Mouse (Mus musculus) CH12.LX (cell line): ENCODE results near the gene Pabpn1l. TPM values are rescaled to one million over a fixed set of nuclear protein-coding genes. Genes with fewer than 3 reads are reported as not detected.

Source experiments
- DNase-seq: peaks from one replicate; pipeline ENCODE4 v3.0.0-alpha.2; 2013; ENCODE audit errors: extremely low read depth
- H3K27ac ChIP-seq: 2 replicates; pipeline ENCODE4 v1.5.1; 2012; ENCODE audit warnings: low read depth, mild to moderate bottlenecking, control low read depth, moderate library complexity; ENCODE audit not compliant: insufficient read depth
- H3K27me3 ChIP-seq: replicated peaks from 2 replicates; pipeline ENCODE3; 2012; ENCODE audit warnings: inconsistent platforms
- H3K36me3 ChIP-seq, 2 experiments: replicated peaks in 1 of 2; 2 replicates each; pipeline versions ENCODE3 to v1.6.1; 2012; ENCODE audit warnings: inconsistent platforms in 1 of 2, low read length in 1 of 2, mild to moderate bottlenecking in 1 of 2, mixed read lengths in 1 of 2, moderate library complexity in 1 of 2; ENCODE audit not compliant: control insufficient read depth in 1 of 2, insufficient read depth in 1 of 2
- H3K4me1 ChIP-seq, 2 experiments: 2 replicates each; pipeline ENCODE4 v1.6.1; 2012; ENCODE audit warnings: inconsistent platforms in 1 of 2, moderate library complexity in 1 of 2; ENCODE audit not compliant: insufficient read depth in 2 of 2, control insufficient read depth in 1 of 2
- H3K4me2 ChIP-seq: 2 replicates; pipeline ENCODE4 v1.6.1; 2012; ENCODE audit warnings: low read depth, mild to moderate bottlenecking, control low read depth; ENCODE audit not compliant: poor library complexity, insufficient read depth, severe bottlenecking
- H3K4me3 ChIP-seq, 3 experiments: fragments of 150-350 bp in 1 of 3; sonication (generic) in 1 of 3; replicated peaks in 1 of 3; 2 replicates each; pipeline versions ENCODE3 to v1.5.1; 2011 to 2012; ENCODE audit warnings: low read depth in 2 of 3, low read length in 2 of 3, mild to moderate bottlenecking in 2 of 3, moderate library complexity in 2 of 3, control low read depth in 1 of 3, improper control_type of control experiment in 1 of 3, inconsistent platforms in 1 of 3, mixed read lengths in 1 of 3; ENCODE audit not compliant: poor library complexity in 1 of 3
- H3K79me2 ChIP-seq: replicated peaks from 2 replicates; pipeline ENCODE4 v1.6.1; 2012; ENCODE audit warnings: mild to moderate bottlenecking, moderate library complexity; ENCODE audit not compliant: control insufficient read depth, poor library complexity, insufficient read depth, severe bottlenecking; ENCODE audit errors: extremely low read depth
- H3K9ac ChIP-seq: 2 replicates; pipeline ENCODE4 v1.6.1; 2012; ENCODE audit warnings: low read depth, mild to moderate bottlenecking, control low read depth, moderate library complexity; ENCODE audit not compliant: insufficient read depth
- H3K9me3 ChIP-seq: replicated peaks from 2 replicates; pipeline ENCODE3; 2012; ENCODE audit warnings: low read length, inconsistent platforms, mixed read lengths
- BHLHE40 ChIP-seq: IDR thresholded peaks from 2 replicates; pipeline ENCODE4 v1.6.1; 2011; ENCODE audit warnings: mild to moderate bottlenecking, low read depth, low read length, improper control_type of control experiment
- ELF1 ChIP-seq: IDR thresholded peaks from 2 replicates; pipeline ENCODE4 v1.6.1; 2014; ENCODE audit warnings: low read depth, mild to moderate bottlenecking, inconsistent platforms, low read length, improper control_type of control experiment
- EP300 ChIP-seq: IDR thresholded peaks from 2 replicates; pipeline ENCODE4 v1.6.1; 2011; ENCODE audit warnings: low read length, improper control_type of control experiment
- ETS1 ChIP-seq: conservative IDR thresholded peaks from 2 replicates; pipeline ENCODE4 v1.6.1; 2012; ENCODE audit warnings: low read depth, mild to moderate bottlenecking, inconsistent platforms, low read length, improper control_type of control experiment, moderate library complexity
- GABPA ChIP-seq: IDR thresholded peaks from 2 replicates; pipeline ENCODE4 v1.6.1; 2012; ENCODE audit warnings: low read depth, low read length, improper control_type of control experiment, inconsistent platforms; ENCODE audit not compliant: insufficient replicate concordance
- IRF4 ChIP-seq: IDR thresholded peaks from 2 replicates; pipeline ENCODE4 v1.6.1; 2014; ENCODE audit warnings: low read depth, mild to moderate bottlenecking, inconsistent platforms, low read length, improper control_type of control experiment
- KAT2A ChIP-seq: IDR thresholded peaks from 2 replicates; pipeline ENCODE4 v1.6.1; 2012; ENCODE audit warnings: low read length, improper control_type of control experiment, inconsistent platforms; ENCODE audit not compliant: insufficient replicate concordance
- MAX ChIP-seq: IDR thresholded peaks from 2 replicates; pipeline ENCODE4 v1.6.1; 2011; ENCODE audit warnings: low read length, improper control_type of control experiment
- MEF2A ChIP-seq: IDR thresholded peaks from 2 replicates; pipeline ENCODE4 v1.6.1; 2014; ENCODE audit warnings: low read depth, mild to moderate bottlenecking, inconsistent platforms, low read length, improper control_type of control experiment, borderline replicate concordance
- MXI1 ChIP-seq: IDR thresholded peaks from 2 replicates; pipeline ENCODE4 v1.6.1; 2011; ENCODE audit warnings: mild to moderate bottlenecking, low read depth, low read length, improper control_type of control experiment
- MYC ChIP-seq: IDR thresholded peaks from 2 replicates; pipeline ENCODE4 v1.6.1; 2011; ENCODE audit warnings: low read depth, mild to moderate bottlenecking, improper control_type of control experiment, low read length
- NELFE ChIP-seq: IDR thresholded peaks from 2 replicates; pipeline ENCODE4 v1.6.1; 2011; ENCODE audit warnings: low read depth, low read length, improper control_type of control experiment
- NRF1 ChIP-seq: IDR thresholded peaks from 2 replicates; pipeline ENCODE4 v1.6.1; 2014; ENCODE audit warnings: low read depth, mild to moderate bottlenecking, inconsistent platforms, low read length, improper control_type of control experiment, moderate library complexity
- POLR2A ChIP-seq: IDR thresholded peaks from 2 replicates; pipeline ENCODE4 v1.6.1; 2011; ENCODE audit warnings: low read depth, mild to moderate bottlenecking, improper control_type of control experiment, low read length
- RCOR1 ChIP-seq: conservative IDR thresholded peaks from 2 replicates; pipeline ENCODE4 v1.6.1; 2012; ENCODE audit warnings: low read depth, mild to moderate bottlenecking, inconsistent platforms, low read length, improper control_type of control experiment
- SIN3A ChIP-seq: IDR thresholded peaks from 2 replicates; pipeline ENCODE4 v1.6.1; 2012; ENCODE audit warnings: low read length, improper control_type of control experiment, inconsistent platforms
- TBP ChIP-seq: conservative IDR thresholded peaks from 2 replicates; pipeline ENCODE4 v1.6.1; 2011; ENCODE audit warnings: low read depth, low read length, improper control_type of control experiment
- TCF12 ChIP-seq: IDR thresholded peaks from 2 replicates; pipeline ENCODE4 v1.6.1; 2014; ENCODE audit warnings: low read depth, mild to moderate bottlenecking, inconsistent platforms, low read length, improper control_type of control experiment
- UBTF ChIP-seq: IDR thresholded peaks from 2 replicates; pipeline ENCODE4 v1.6.1; 2012; ENCODE audit warnings: low read depth, mild to moderate bottlenecking, inconsistent platforms, low read length, improper control_type of control experiment, moderate library complexity
- USF2 ChIP-seq: conservative IDR thresholded peaks from 2 replicates; pipeline ENCODE4 v1.6.1; 2011; ENCODE audit warnings: low read depth, low read length, improper control_type of control experiment
- ZC3H11A ChIP-seq: IDR thresholded peaks from 2 replicates; pipeline ENCODE4 v1.6.1; 2012; ENCODE audit warnings: low read depth, mild to moderate bottlenecking, inconsistent platforms, low read length, improper control_type of control experiment
- ZKSCAN1 ChIP-seq: IDR thresholded peaks from 2 replicates; pipeline ENCODE4 v1.6.1; 2012; ENCODE audit warnings: low read depth, inconsistent platforms, low read length, improper control_type of control experiment, borderline replicate concordance
- ZMIZ1 ChIP-seq: IDR thresholded peaks from 2 replicates; pipeline ENCODE4 v1.6.1; 2012; ENCODE audit warnings: low read depth, mild to moderate bottlenecking, inconsistent platforms, low read length, improper control_type of control experiment
- ZNF384 ChIP-seq: IDR thresholded peaks from 2 replicates; pipeline ENCODE4 v1.6.1; 2012; ENCODE audit warnings: low read depth, low read length, improper control_type of control experiment, inconsistent platforms
- dilution Hi-C: fragments of 300-500 bp; cut with MboI; formaldehyde crosslinking; loops from 2 replicates; pipeline ENCODE4 v1.14.3; 2020; ENCODE audit warnings: low sequenced_read_pairs; ENCODE audit not compliant: extremely low pct_unique_long_range_greater_than_20kb, extremely low pct_ligation_motif_present
- in situ Hi-C: fragments of 300-500 bp; cut with MboI; formaldehyde crosslinking; loops from 3 replicates; pipeline ENCODE4 v1.14.3; 2019; ENCODE audit warnings: low sequenced_read_pairs, low pct_ligation_motif_present, low pct_unique_long_range_greater_than_20kb, mixed read lengths
- polyA plus RNA-seq: library from polyadenylated mRNA; unstranded; fragments of >175 nt; gene quantifications from 2 replicates; pipeline ENCODE4 v1.2.1, GENCODE M21; 2012; ENCODE audit warnings: low read depth; ENCODE audit not compliant: insufficient read length
- total RNA-seq, 2 experiments: library from RNA; depleted of rRNA; stranded (reverse); fragments of 300-350 nt in 1 of 2; fragments of >200 nt in 1 of 2; gene quantifications; 2 replicates each; pipeline ENCODE4 v1.2.3; 2012 to 2014

The Pabpn1l gene
- total and polyA plus RNA-seq, 3 experiments = not detected

- TF ChIP-seq NRF1 = no peak
- no peak for TF ChIP-seq POLR2A
- TF ChIP-seq GABPA = no peak
- no peak for TF ChIP-seq NELFE
- 0 out of 2 replicates have a peak, but pooled peaks have one; percentile 35 for TF ChIP-seq IRF4
- TF ChIP-seq ZMIZ1 = no peak
- no peak for TF ChIP-seq ELF1
- TF ChIP-seq ZNF384 = no peak
- TF ChIP-seq UBTF = no peak
- TF ChIP-seq MEF2A = no peak
- TF ChIP-seq USF2 = no peak
- 0 out of 2 replicates have a peak, but pooled peaks have one; percentile 25 for TF ChIP-seq MXI1
- TF ChIP-seq ZKSCAN1 = no peak
Observed at GRCm38 (mm10) chr8:122610209-122610608, 12.3 kb downstream of the Pabpn1l start (continued).

DNA sequence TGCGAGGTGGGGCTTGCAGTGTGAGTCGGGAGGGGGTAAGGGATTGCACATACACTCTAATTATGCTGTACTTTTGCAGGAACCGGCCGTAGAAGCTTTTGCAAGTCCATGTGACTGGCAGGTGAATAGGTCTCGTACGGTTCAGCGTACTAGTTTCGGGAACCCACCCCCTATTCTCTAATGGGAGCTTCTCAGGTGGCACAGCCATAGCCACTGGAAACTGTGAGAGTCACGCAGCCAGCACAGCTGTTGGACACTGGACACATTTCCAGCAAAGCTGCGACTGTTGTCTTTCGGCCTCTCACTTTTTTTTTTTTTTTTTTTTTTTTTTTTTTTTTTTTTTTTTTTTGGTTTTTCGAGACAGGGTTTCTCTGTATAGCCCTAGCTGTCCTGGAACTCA, 15.7 kb downstream of the Pabpn1l start:
- no peak overlapping the region for H3K4me3 ChIP-seq
- no peak overlapping the region for H3K4me2 ChIP-seq
- 0 out of 2 replicates have a peak overlapping the region, but pooled peaks have one; percentile 10 for H3K27ac ChIP-seq
- no peaks in the 10 kb centered on the region for H3K79me2 ChIP-seq
- dilution Hi-C loops = no loop called here
- H3K4me1 ChIP-seq = peaks cover 7 to 59% of the 10 kb centered on the region in 2 experiments
- no peak overlapping the region for H3K9ac ChIP-seq
- TF ChIP-seq EP300 = peak; percentile 62
- peak; percentile 61 for TF ChIP-seq SIN3A
- TF ChIP-seq MYC = peak; percentile 48; the same call in 1 of the 2 replicates
- TF ChIP-seq MEF2A = no peak
- peak; percentile 84 for TF ChIP-seq ETS1
- peak; percentile 83; the same call in 1 of the 2 replicates for TF ChIP-seq TCF12
- no peak for TF ChIP-seq KAT2A
- 0 out of 2 replicates have a peak, but pooled peaks have one; percentile 11 for TF ChIP-seq TBP
- TF ChIP-seq RCOR1 = no peak
- TF ChIP-seq BHLHE40 = peak; percentile 91
- no peak for TF ChIP-seq ZC3H11A
- TF ChIP-seq MAX = peak; percentile 79
- TF ChIP-seq MXI1 = peak; percentile 75
- TF ChIP-seq ZNF384 = peak; percentile 94
- peak; percentile 21; the same call in 1 of the 2 replicates for TF ChIP-seq IRF4
- 0 out of 2 replicates have a peak, but pooled peaks have one; percentile 10 for TF ChIP-seq USF2
- H3K36me3 ChIP-seq = peaks cover 3 to 26% of the 10 kb centered on the region in 2 experiments
- H3K27me3 ChIP-seq = no peaks in the 10 kb centered on the region
- DNase-seq = peak; percentile 71
- in situ Hi-C loops = no loop called here
- H3K9me3 ChIP-seq = no peaks in the 10 kb centered on the region
